Mouse (Mus musculus): ENCODE measurements around the gene Ecm2.

The Ecm2 gene

GRCm38 (mm10) chr13:49504510-49504909, at the start of gene Ecm2:
TSS of gene Ecm2 (plus strand) at chr13:49504810.
- no peak for DNase-seq (ENCODE audit: low read depth, low spot score)

GRCm38 (mm10) chr13:49460276-49460675, 44.3 kb upstream of the Ecm2 start:
- DNase-seq (ENCODE audit: low read depth, low spot score) = no peak

GRCm38 (mm10) chr13:49460692-49461414, 43.8 kb upstream of the Ecm2 start:
- no peak for DNase-seq (ENCODE audit: low read depth, low spot score)

- DNase-seq (ENCODE audit: low read depth, low spot score) = no peak
These were observed 43.0 kb upstream of the Ecm2 start for GRCm38 (mm10) chr13:49461458-49462132.

GRCm38 (mm10) chr13:49462921-49463320, 41.7 kb upstream of the Ecm2 start:
- DNase-seq (ENCODE audit: low read depth, low spot score) = no peak

- no peak for DNase-seq (ENCODE audit: low read depth, low spot score)
These were observed 38.7 kb upstream of the Ecm2 start for GRCm38 (mm10) chr13:49465875-49466274.

GRCm38 (mm10) chr13:49466393-49467075, 38.1 kb upstream of the Ecm2 start:
- DNase-seq (ENCODE audit: low read depth, low spot score) = no peak

GRCm38 (mm10) chr13:49467585-49467984, 37.0 kb upstream of the Ecm2 start:
- no peak for DNase-seq (ENCODE audit: low read depth, low spot score)

- no peak for DNase-seq (ENCODE audit: low read depth, low spot score)
These were observed 35.6 kb upstream of the Ecm2 start for GRCm38 (mm10) chr13:49469002-49469401.

- DNase-seq (ENCODE audit: low read depth, low spot score) = no peak
These were observed 34.3 kb upstream of the Ecm2 start for GRCm38 (mm10) chr13:49470319-49470718.

GRCm38 (mm10) chr13:49470806-49471205, 33.8 kb upstream of the Ecm2 start:
- DNase-seq (ENCODE audit: low read depth, low spot score) = no peak

- DNase-seq (ENCODE audit: low read depth, low spot score) = no peak
These were observed 32.5 kb upstream of the Ecm2 start for GRCm38 (mm10) chr13:49471981-49472675.

GRCm38 (mm10) chr13:49472676-49473005, 32.0 kb upstream of the Ecm2 start:
- no peak for DNase-seq (ENCODE audit: low read depth, low spot score)

GRCm38 (mm10) chr13:49477887-49478286, 26.7 kb upstream of the Ecm2 start:
- no peak for DNase-seq (ENCODE audit: low read depth, low spot score)

GRCm38 (mm10) chr13:49478851-49479374, 25.7 kb upstream of the Ecm2 start:
- no peak for DNase-seq (ENCODE audit: low read depth, low spot score)

GRCm38 (mm10) chr13:49479399-49479798, 25.2 kb upstream of the Ecm2 start:
- no peak for DNase-seq (ENCODE audit: low read depth, low spot score)

GRCm38 (mm10) chr13:49480057-49480456, 24.6 kb upstream of the Ecm2 start:
- no peak for DNase-seq (ENCODE audit: low read depth, low spot score)

- no peak for DNase-seq (ENCODE audit: low read depth, low spot score)
These were observed 24.1 kb upstream of the Ecm2 start for GRCm38 (mm10) chr13:49480551-49480950.

GRCm38 (mm10) chr13:49485388-49485787, 19.2 kb upstream of the Ecm2 start:
- DNase-seq (ENCODE audit: low read depth, low spot score) = no peak

- DNase-seq (ENCODE audit: low read depth, low spot score) = no peak
These were observed 11.9 kb upstream of the Ecm2 start, which contains the start of gene Tes3-ps for GRCm38 (mm10) chr13:49492376-49493368. TSS of gene Tes3-ps (plus strand) at chr13:49493318.

GRCm38 (mm10) chr13:49505776-49506175, 1.2 kb downstream of the Ecm2 start:
- DNase-seq (ENCODE audit: low read depth, low spot score) = no peak

Measured in embryo, embryonic 11.5 days (tissue).